Mouse (Mus musculus): Measurements from ENCODE around the gene Fry. TPM values are rescaled to one million over a fixed set of nuclear protein-coding genes. Genes with fewer than 3 reads are reported as not detected.

The Fry gene
- 8.9 and 10.8 TPM in 2 replicates for polyA plus RNA-seq (2015; fragmentation: Nextera tagmentation; extraction: Ambion mirVana)

GRCm38 (mm10) chr5:150118455-150119241 lies at the start of gene Fry:
Gene Fry (plus strand): TSS chr5:150118645.
- WGBS: under 1% methylated on average over 65 of the region's 68 CpGs
- Histone ChIP-seq H3K36me3 (no peaks in the 10 kb centered on the region), H3K27me3 (0 out of 2 replicates have a peak, but pooled peaks cover 7% of the 10 kb centered on the region), H3K27ac (no peak within 1 kb of the TSS), H3K9ac (peak within 1 kb of the TSS; percentile 63), H3K4me2 (replicated peaks) (peak within 1 kb of the TSS; percentile 88), H3K4me3 (peak within 1 kb of the TSS; percentile 69), H3K9me3 (peaks cover 5% of the 10 kb centered on the region; the same call in 1 of the 2 replicates), H3K4me1 (peaks cover 20% of the 10 kb centered on the region)
- peak; percentile 95 for ATAC-seq (ENCODE audit: low FRiP score, low read depth)

- peak overlapping the region; percentile 25 for H3K4me2 ChIP-seq (replicated peaks)
- no peaks in the 10 kb centered on the region for H3K36me3 ChIP-seq
- no peaks in the 10 kb centered on the region for H3K9me3 ChIP-seq
- no peak for ATAC-seq (ENCODE audit: low FRiP score, low read depth)
- H3K27me3 ChIP-seq: no peaks in the 10 kb centered on the region
- WGBS: 16% methylated on average over 10 of the region's 10 CpGs
- H3K9ac ChIP-seq: no peak overlapping the region
- H3K4me3 ChIP-seq: no peak overlapping the region
- no peaks in the 10 kb centered on the region; the same call in 1 of the 2 replicates for H3K4me1 ChIP-seq
- no peak overlapping the region for H3K27ac ChIP-seq
Measured at GRCm38 (mm10) chr5:150070086-150070485, 48.4 kb upstream of the Fry start.

- Histone ChIP-seq H3K36me3 (no peaks in the 10 kb centered on the region), H3K9me3 (no peaks in the 10 kb centered on the region), H3K4me3 (no peak overlapping the region), H3K27me3 (no peaks in the 10 kb centered on the region), H3K4me2 (replicated peaks) (no peak overlapping the region), H3K27ac (no peak overlapping the region), H3K9ac (no peak overlapping the region), H3K4me1 (no peaks in the 10 kb centered on the region; the same call in 1 of the 2 replicates)
- no peak for ATAC-seq (ENCODE audit: low FRiP score, low read depth)
Measured at GRCm38 (mm10) chr5:150071738-150072137, 46.7 kb upstream of the Fry start.

GRCm38 (mm10) chr5:150079866-150080797 lies 38.3 kb upstream of the Fry start:
- peak; percentile 67; the same call in 1 of the 2 replicates for ATAC-seq (ENCODE audit: low FRiP score, low read depth)
- H3K27me3 ChIP-seq: no peaks in the 10 kb centered on the region
- 30% methylated on average over 12 of the region's 12 CpGs for WGBS

GRCm38 (mm10) chr5:150082696-150083095 lies 35.7 kb upstream of the Fry start:
- Histone ChIP-seq H3K4me1 (peaks cover 7% of the 10 kb centered on the region), H3K4me3 (no peak overlapping the region), H3K9ac (no peak overlapping the region), H3K4me2 (replicated peaks) (no peak overlapping the region), H3K36me3 (no peaks in the 10 kb centered on the region), H3K9me3 (no peaks in the 10 kb centered on the region), H3K27ac (no peak overlapping the region), H3K27me3 (no peaks in the 10 kb centered on the region)
- 88% methylated on average over 14 of the region's 14 CpGs for WGBS
- no peak for ATAC-seq (ENCODE audit: low FRiP score, low read depth)

More at GRCm38 (mm10) chr5:150079866-150080797, 38.3 kb upstream of the Fry start:
- Histone ChIP-seq H3K4me3 (peak overlapping the region; percentile 12; the same call in 1 of the 2 replicates), H3K9me3 (no peaks in the 10 kb centered on the region), H3K4me2 (replicated peaks) (peak overlapping the region; percentile 37), H3K9ac (no peak overlapping the region), H3K27ac (no peak overlapping the region), H3K4me1 (peaks cover 7% of the 10 kb centered on the region), H3K36me3 (no peaks in the 10 kb centered on the region)

GRCm38 (mm10) chr5:150083190-150083589 lies 35.3 kb upstream of the Fry start:
- H3K9ac ChIP-seq: no peak overlapping the region
- H3K4me1 ChIP-seq: peaks cover 7% of the 10 kb centered on the region
- H3K36me3 ChIP-seq: no peaks in the 10 kb centered on the region
- H3K27me3 ChIP-seq: no peaks in the 10 kb centered on the region
- H3K27ac ChIP-seq: no peak overlapping the region
- H3K9me3 ChIP-seq: no peaks in the 10 kb centered on the region
- no peak overlapping the region for H3K4me2 ChIP-seq (replicated peaks)
- no peak overlapping the region for H3K4me3 ChIP-seq
- no peak for ATAC-seq (ENCODE audit: low FRiP score, low read depth)
- 64% methylated on average over 5 of the region's 5 CpGs for WGBS

- Histone ChIP-seq H3K27me3 (no peaks in the 10 kb centered on the region), H3K9ac (no peak overlapping the region), H3K36me3 (no peaks in the 10 kb centered on the region), H3K9me3 (no peaks in the 10 kb centered on the region), H3K4me1 (no peaks in the 10 kb centered on the region), H3K4me3 (no peak overlapping the region), H3K27ac (no peak overlapping the region), H3K4me2 (replicated peaks) (peak overlapping the region; percentile 31; the same call in 1 of the 2 replicates)
- no peak for ATAC-seq (ENCODE audit: low FRiP score, low read depth)
- 8% methylated on average over 6 of the region's 6 CpGs for WGBS
Measured at GRCm38 (mm10) chr5:150097620-150098019, 20.8 kb upstream of the Fry start.

- WGBS: 90% methylated on average over 12 of the region's 12 CpGs
- no peak for ATAC-seq (ENCODE audit: low FRiP score, low read depth)
Measured at GRCm38 (mm10) chr5:150098754-150099153, 19.7 kb upstream of the Fry start.

GRCm38 (mm10) chr5:150101789-150102188 lies 16.7 kb upstream of the Fry start:
- Histone ChIP-seq H3K4me2 (replicated peaks) (no peak overlapping the region), H3K36me3 (no peaks in the 10 kb centered on the region), H3K4me3 (no peak overlapping the region), H3K4me1 (no peaks in the 10 kb centered on the region), H3K9ac (no peak overlapping the region), H3K27ac (no peak overlapping the region), H3K9me3 (no peaks in the 10 kb centered on the region), H3K27me3 (no peaks in the 10 kb centered on the region)
- ATAC-seq (ENCODE audit: low FRiP score, low read depth): no peak
- WGBS: 86% methylated on average over 11 of the region's 11 CpGs

More at GRCm38 (mm10) chr5:150098754-150099153, 19.7 kb upstream of the Fry start:
- Histone ChIP-seq H3K4me2 (replicated peaks) (no peak overlapping the region), H3K4me1 (no peaks in the 10 kb centered on the region), H3K27ac (no peak overlapping the region), H3K4me3 (no peak overlapping the region), H3K36me3 (no peaks in the 10 kb centered on the region), H3K9ac (no peak overlapping the region), H3K27me3 (no peaks in the 10 kb centered on the region), H3K9me3 (no peaks in the 10 kb centered on the region)

- WGBS: 89% methylated on average over 7 of the region's 7 CpGs
Measured at GRCm38 (mm10) chr5:150106358-150106757, 12.1 kb upstream of the Fry start.

GRCm38 (mm10) chr5:150111236-150111635 lies 7.2 kb upstream of the Fry start:
- Histone ChIP-seq H3K9ac (no peak overlapping the region), H3K4me1 (peaks cover 13% of the 10 kb centered on the region), H3K9me3 (no peaks in the 10 kb centered on the region), H3K27me3 (no peaks in the 10 kb centered on the region), H3K4me3 (no peak overlapping the region), H3K4me2 (replicated peaks) (no peak overlapping the region), H3K27ac (no peak overlapping the region), H3K36me3 (no peaks in the 10 kb centered on the region)
- WGBS: 52% methylated on average over 8 of the region's 8 CpGs
- ATAC-seq (ENCODE audit: low FRiP score, low read depth): no peak

More at GRCm38 (mm10) chr5:150106358-150106757, 12.1 kb upstream of the Fry start:
- H3K27ac ChIP-seq: no peak overlapping the region
- H3K4me2 ChIP-seq (replicated peaks): no peak overlapping the region
- ATAC-seq (ENCODE audit: low FRiP score, low read depth): no peak
- no peaks in the 10 kb centered on the region for H3K36me3 ChIP-seq
- no peaks in the 10 kb centered on the region for H3K4me1 ChIP-seq
- H3K4me3 ChIP-seq: no peak overlapping the region
- H3K9me3 ChIP-seq: no peaks in the 10 kb centered on the region
- H3K27me3 ChIP-seq: no peaks in the 10 kb centered on the region
- no peak overlapping the region for H3K9ac ChIP-seq

GRCm38 (mm10) chr5:150114007-150114406 lies 4.4 kb upstream of the Fry start:
- Histone ChIP-seq H3K4me2 (replicated peaks) (no peak overlapping the region), H3K36me3 (no peaks in the 10 kb centered on the region), H3K4me1 (peaks cover 16% of the 10 kb centered on the region), H3K9me3 (peaks cover 5% of the 10 kb centered on the region; the same call in 1 of the 2 replicates), H3K4me3 (no peak overlapping the region), H3K27ac (no peak overlapping the region), H3K9ac (no peak overlapping the region), H3K27me3 (0 out of 2 replicates have a peak, but pooled peaks cover under 1% of the 10 kb centered on the region)
- 83% methylated on average over 7 of the region's 7 CpGs for WGBS
- ATAC-seq (ENCODE audit: low FRiP score, low read depth): no peak
